Mouse (Mus musculus): ENCODE measurements at regions not wholly inside any gene's neighbourhood (a gene's known extent, or its start where the extent isn't known, plus 50 kb on each side); places are given as distances from the start of the nearest gene placed in this dataset.
A peak's percentile ranks its signal among the peaks of the same experiment; 100 is the strongest.

DNA sequence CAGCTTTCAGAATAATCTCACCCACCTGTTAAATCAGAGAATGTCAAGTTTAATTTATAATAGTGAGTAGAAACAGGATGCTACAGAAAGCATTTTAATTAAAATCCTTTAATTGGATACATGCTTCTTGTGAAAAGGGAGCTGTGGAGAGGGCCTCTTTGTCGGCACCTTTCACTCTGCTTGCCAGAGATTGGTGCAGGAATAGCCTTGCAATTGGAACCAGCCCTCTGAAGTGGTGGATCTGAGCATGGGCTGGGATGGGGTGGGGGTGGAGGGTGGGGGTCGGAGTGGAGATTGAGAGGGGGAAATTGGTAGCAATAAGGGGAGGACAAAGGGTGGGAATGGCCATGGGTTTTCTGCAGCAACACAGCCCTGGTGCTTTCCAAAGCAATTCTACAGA lies 207.2 kb downstream of the Tbx15 start:
- Histone ChIP-seq H3K27me3 (ENCODE audit: low read depth, poor library complexity, severe bottlenecking) (no peaks in the 10 kb centered on the region), H3K4me1 (peaks cover 30% of the 10 kb centered on the region), H3K4me3 (0 out of 2 replicates have a peak overlapping the region, but pooled peaks have one; percentile 3), H3K9me3 (replicated peaks) (no peaks in the 10 kb centered on the region), H3K36me3 (no peaks in the 10 kb centered on the region), H3K27ac (peak overlapping the region; percentile 79)
- peak; percentile 66 for DNase-seq (ENCODE audit: low spot score)
- 23% methylated on average over 2 of the region's 2 CpGs for WGBS

DNA sequence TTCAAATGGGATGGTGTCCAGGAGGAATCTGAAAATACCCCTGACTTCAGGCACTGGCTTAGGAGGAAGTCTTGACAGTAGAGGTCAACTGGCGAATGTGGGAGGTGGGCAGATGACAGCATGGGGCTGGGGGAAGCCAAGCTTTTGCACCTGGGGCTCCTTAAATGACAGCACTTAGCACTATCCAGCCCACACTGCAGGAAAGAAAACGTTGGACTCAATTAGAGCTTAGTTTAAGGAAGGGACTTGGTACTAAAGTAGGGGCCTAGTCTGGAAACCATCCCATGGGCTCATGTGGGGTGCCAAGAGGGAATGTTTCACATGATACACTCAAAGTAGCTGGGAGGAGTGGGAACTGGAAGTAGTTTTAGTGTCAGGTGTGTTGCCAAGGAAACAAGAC lies 207.6 kb downstream of the Tbx15 start:
- H3K27me3 ChIP-seq (ENCODE audit: low read depth, poor library complexity, severe bottlenecking) = no peaks in the 10 kb centered on the region
- 0 out of 2 replicates have a peak overlapping the region, but pooled peaks have one; percentile 3 for H3K4me3 ChIP-seq
- peaks cover 30% of the 10 kb centered on the region for H3K4me1 ChIP-seq
- peak overlapping the region; percentile 79 for H3K27ac ChIP-seq
- no peaks in the 10 kb centered on the region for H3K36me3 ChIP-seq
- WGBS = 11% methylated on average over 2 of the region's 2 CpGs
- no peaks in the 10 kb centered on the region for H3K9me3 ChIP-seq (replicated peaks)
- peak; percentile 45 for DNase-seq (ENCODE audit: low spot score)

DNA sequence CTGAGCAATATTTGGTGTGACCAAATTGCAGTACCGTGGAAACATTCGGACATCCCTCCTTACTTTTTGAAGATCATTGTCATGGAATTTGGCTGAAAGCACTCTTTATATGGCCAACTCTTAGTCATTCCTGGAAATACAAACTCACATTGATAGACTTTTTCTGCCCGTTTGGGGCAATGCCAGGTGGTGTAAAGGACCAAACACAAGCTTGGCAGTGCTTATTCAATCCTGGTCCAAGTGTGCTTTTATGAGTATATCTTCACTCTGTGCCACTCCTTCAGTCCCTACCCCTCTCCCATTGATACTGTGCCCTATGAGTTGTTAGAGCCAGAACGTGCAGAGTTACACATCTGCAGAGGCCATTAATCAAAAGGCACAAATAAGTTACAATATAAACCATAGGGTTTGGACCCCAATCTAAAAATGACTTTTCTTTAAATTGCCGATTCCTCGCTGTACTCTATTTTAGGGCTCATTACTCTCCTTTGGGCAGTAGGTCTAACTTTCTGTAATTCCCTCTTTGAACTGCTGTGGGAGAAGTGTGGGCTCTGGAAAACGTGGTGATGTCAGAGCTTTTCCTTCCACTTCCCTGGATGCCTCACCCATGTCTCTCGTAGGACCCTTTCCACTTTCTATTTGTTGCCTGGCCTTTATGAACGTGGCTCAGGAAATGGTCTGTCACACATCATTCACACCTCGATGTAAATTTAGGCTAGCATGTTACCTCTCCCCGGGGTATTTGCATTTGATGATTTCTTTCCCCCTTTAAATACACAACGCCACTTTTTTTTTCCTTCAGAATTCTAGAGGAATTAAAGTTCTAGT lies 219.1 kb downstream of the Tbx15 start:
- WGBS = 65% methylated on average over 12 of the region's 12 CpGs
- Histone ChIP-seq H3K27me3 (ENCODE audit: low read depth, poor library complexity, severe bottlenecking) (no peaks in the 10 kb centered on the region), H3K4me3 (no peak overlapping the region), H3K27ac (peak overlapping the region; percentile 25; the same call in 1 of the 2 replicates), H3K36me3 (no peaks in the 10 kb centered on the region), H3K9me3 (replicated peaks) (no peaks in the 10 kb centered on the region), H3K4me1 (peaks cover 13% of the 10 kb centered on the region)
- DNase-seq (ENCODE audit: low spot score) = no peak

DNA sequence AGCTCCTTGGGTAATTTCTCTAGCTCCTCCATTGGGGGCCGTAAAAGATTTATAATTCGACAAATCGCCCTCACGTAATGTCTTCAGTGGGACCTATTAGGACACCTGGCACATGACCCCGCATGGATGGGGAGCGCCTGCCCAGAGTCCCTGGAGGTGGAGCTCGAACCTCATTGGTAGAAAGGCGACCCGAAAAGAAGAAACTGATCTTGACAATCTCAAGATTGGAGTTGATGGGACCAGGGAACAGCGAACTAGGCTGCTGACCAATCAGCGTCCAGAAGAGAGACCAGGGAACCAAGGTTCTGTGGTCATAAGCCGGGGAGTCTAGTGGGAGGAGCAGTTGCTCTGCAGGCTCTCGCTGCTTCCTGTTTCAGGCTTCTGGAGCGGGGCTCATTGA lies 259.8 kb downstream of the Tbx15 start:
- Histone ChIP-seq H3K9me3 (replicated peaks) (no peaks in the 10 kb centered on the region), H3K4me1 (no peaks in the 10 kb centered on the region), H3K27me3 (ENCODE audit: low read depth, poor library complexity, severe bottlenecking) (no peaks in the 10 kb centered on the region), H3K27ac (no peak overlapping the region), H3K4me3 (no peak overlapping the region), H3K36me3 (no peaks in the 10 kb centered on the region)
- 90% methylated on average over 14 of the region's 14 CpGs for WGBS
- no peak for DNase-seq (ENCODE audit: low spot score)

DNA sequence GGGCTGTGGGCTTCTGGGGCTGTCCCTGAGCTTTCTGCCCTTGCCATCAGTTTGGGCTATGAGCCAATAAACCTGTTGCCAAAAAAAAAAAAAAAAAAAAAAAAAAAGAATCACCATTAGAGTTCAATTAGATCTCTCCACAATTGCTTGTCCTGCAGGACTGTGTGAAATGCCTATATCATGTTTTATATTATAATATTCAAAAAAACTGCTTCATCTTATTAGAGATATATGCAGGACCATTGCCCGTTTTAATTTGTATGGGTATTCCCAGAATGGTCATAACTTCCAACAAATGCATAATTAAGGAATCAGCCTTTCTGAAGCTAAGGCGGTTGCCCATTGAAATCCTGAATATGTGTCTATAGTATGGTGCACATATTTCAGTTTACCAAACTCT lies 264.6 kb downstream of the Tbx15 start:
- H3K4me1 ChIP-seq = no peaks in the 10 kb centered on the region
- WGBS = 90% methylated on average over 2 of the region's 2 CpGs
- H3K9me3 ChIP-seq (replicated peaks) = no peaks in the 10 kb centered on the region
- DNase-seq (ENCODE audit: low spot score) = no peak
- H3K36me3 ChIP-seq = no peaks in the 10 kb centered on the region
- H3K27me3 ChIP-seq (ENCODE audit: low read depth, poor library complexity, severe bottlenecking) = no peaks in the 10 kb centered on the region
- H3K4me3 ChIP-seq = no peak overlapping the region
- no peak overlapping the region for H3K27ac ChIP-seq

DNA sequence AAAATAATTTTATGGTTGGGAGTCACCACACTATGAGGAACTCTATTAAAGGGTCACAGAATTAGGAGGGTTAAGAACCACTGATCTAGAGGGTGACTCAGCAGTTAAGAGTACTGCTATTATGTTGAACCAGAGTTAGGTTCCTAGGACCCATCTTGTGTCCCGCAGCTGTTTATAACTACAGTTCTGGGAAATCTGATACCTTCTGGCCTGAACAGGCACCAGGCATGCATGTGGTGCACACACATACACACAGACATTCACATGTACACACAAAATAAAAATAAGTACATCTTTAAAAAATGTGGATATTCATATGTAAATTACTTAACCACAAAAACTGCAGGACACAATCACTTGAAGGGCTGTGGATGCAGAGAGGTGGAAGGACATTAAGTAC lies 272.1 kb downstream of the Tbx15 start:
- H3K27me3 ChIP-seq (ENCODE audit: low read depth, poor library complexity, severe bottlenecking) = no peaks in the 10 kb centered on the region
- no peaks in the 10 kb centered on the region for H3K36me3 ChIP-seq
- 85% methylated on average over 1 of the region's 1 CpGs for WGBS
- peaks cover 7% of the 10 kb centered on the region; the same call in 1 of the 2 replicates for H3K4me1 ChIP-seq
- H3K27ac ChIP-seq = no peak overlapping the region
- H3K4me3 ChIP-seq = no peak overlapping the region
- no peak for DNase-seq (ENCODE audit: low spot score)
- no peaks in the 10 kb centered on the region for H3K9me3 ChIP-seq (replicated peaks)

DNA sequence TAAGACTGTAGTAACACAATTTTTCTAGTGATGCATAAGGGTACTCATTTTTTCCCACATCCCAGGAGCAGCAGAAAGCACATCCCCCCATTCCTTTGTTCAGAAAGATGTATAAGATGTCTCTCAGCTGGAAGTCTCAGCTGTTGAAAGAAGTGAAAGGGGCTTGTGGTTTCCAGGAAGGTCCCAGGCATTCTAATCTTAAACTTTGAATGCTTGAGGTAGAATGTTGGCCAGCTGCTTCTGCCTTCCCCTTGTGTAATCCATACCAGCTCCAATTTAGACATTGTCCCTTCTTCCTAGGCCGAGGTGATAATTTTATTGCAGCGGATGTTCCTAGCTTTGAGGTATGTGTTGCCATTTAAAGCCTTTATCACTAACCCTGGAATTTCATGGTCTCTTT lies 272.8 kb downstream of the Tbx15 start:
- 97% methylated on average over 2 of the region's 2 CpGs for WGBS
- Histone ChIP-seq H3K27me3 (ENCODE audit: low read depth, poor library complexity, severe bottlenecking) (no peaks in the 10 kb centered on the region), H3K27ac (no peak overlapping the region), H3K4me3 (no peak overlapping the region), H3K4me1 (peaks cover 7% of the 10 kb centered on the region; the same call in 1 of the 2 replicates), H3K36me3 (no peaks in the 10 kb centered on the region), H3K9me3 (replicated peaks) (no peaks in the 10 kb centered on the region)
- DNase-seq (ENCODE audit: low spot score) = no peak

DNA sequence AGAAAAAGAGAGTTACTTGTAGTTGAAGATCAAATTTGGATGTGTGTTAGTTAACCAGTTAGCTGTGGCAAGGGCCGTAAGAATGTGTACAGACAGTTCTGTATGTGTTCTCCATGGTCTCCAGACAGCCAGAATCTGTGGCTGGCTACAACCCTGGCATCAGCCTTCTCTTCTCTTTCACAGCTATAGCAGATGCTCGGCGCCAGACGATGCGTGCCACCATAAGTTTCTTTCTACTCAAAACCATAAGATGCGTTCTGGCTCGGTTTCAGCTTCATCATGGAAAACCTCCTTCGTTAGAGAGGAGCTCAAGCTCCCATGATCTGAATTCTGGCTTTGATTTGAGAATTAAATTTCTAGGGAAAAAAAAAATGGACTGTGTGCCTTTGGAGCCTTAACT lies 275.6 kb downstream of the Tbx15 start:
- DNase-seq (ENCODE audit: low spot score) = no peak
- Histone ChIP-seq H3K27ac (no peak overlapping the region), H3K4me3 (no peak overlapping the region), H3K27me3 (ENCODE audit: low read depth, poor library complexity, severe bottlenecking) (no peaks in the 10 kb centered on the region), H3K9me3 (replicated peaks) (no peaks in the 10 kb centered on the region), H3K4me1 (peaks cover 7% of the 10 kb centered on the region; the same call in 1 of the 2 replicates), H3K36me3 (no peaks in the 10 kb centered on the region)
- 96% methylated on average over 8 of the region's 8 CpGs for WGBS

DNA sequence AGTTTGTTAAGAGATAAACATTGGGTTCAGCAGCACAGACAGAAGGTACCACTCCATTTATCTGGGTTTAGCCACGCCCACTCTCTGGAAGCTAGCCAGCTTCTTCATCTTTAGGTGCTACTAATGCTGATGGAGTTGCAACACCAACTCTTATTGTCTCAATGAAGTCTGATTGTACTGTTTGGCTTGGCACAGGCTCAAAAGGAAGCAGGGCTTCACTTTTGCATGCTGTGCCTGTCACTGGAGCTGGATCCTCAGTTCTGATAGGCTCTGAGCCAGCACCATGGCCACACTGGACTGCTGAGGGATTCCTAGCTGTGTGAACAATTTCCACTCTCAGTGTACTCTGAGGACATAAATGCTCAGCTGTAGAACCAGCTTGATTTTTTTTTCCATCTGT lies 320.7 kb downstream of the Tbx15 start:
- Histone ChIP-seq H3K4me1 (no peaks in the 10 kb centered on the region), H3K4me3 (no peak overlapping the region), H3K9me3 (replicated peaks) (no peaks in the 10 kb centered on the region), H3K27me3 (ENCODE audit: low read depth, poor library complexity, severe bottlenecking) (no peaks in the 10 kb centered on the region), H3K36me3 (no peaks in the 10 kb centered on the region), H3K27ac (no peak overlapping the region)
- DNase-seq (ENCODE audit: low spot score) = no peak
- WGBS = 79% methylated on average over 1 of the region's 1 CpGs

DNA sequence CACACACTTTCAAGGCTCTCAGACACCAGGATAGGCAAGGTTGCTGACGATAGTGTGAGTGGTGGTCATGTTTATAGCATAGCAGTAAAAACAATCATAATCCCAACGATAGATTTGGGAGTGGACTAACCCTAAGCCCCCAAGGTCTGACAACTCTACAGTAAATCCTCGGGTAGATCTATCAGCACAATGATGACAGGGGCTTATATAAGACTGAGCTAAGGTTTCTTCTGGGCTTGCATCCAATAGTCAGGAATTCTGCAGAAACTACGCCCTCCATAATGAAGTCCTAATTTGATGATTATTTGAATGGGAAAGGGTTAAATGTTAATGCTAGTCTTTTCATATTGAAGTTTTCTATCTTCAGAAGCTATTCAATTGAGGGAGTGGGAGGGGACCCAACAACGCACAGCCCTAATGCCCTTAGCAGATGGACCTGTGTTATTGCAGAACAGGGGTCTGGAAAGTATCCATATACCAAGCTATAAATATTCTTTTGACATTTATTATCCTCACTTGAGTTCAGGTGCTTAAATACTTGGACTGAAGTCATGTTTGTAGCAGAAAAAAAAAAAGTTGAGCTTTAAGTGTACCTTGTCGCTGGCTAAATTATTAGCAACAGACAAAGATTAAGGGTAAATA lies 311.8 kb upstream of the Spag17 start:
- 50% methylated on average over 6 of the region's 6 CpGs for WGBS
- H3K4me3 ChIP-seq = no peak overlapping the region
- no peak for DNase-seq (ENCODE audit: low spot score)

DNA sequence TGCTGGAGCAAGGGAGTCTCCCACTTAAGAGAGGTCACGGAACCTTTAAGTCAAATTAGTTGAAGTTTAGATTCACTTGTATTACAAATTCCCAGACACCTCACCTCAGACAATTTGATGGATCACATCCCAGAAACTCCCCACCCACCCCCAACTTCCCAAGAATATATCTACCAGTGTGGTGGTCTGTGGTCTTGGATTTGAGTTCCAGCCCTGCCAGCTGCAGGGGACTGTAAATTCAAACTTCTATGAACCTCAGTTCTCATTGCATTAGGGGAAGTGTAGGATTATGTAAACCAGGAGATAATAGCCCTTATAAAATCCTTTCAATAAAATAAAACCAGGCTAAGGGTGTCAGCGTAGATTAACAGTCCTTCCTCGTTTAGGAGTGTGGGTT lies 311.2 kb upstream of the Spag17 start:
- Histone ChIP-seq H3K4me3 (no peak overlapping the region), H3K4me1 (peaks cover 19% of the 10 kb centered on the region), H3K27me3 (ENCODE audit: low read depth, poor library complexity, severe bottlenecking) (no peaks in the 10 kb centered on the region), H3K36me3 (no peaks in the 10 kb centered on the region), H3K27ac (peak overlapping the region; percentile 30), H3K9me3 (replicated peaks) (no peaks in the 10 kb centered on the region)
- 57% methylated on average over 3 of the region's 3 CpGs for WGBS
- no peak for DNase-seq (ENCODE audit: low spot score)

More for the DNA sequence above, 311.8 kb upstream of the Spag17 start:
- Histone ChIP-seq H3K36me3 (no peaks in the 10 kb centered on the region), H3K4me1 (peaks cover 19% of the 10 kb centered on the region), H3K27ac (peak overlapping the region; percentile 30), H3K27me3 (ENCODE audit: low read depth, poor library complexity, severe bottlenecking) (no peaks in the 10 kb centered on the region), H3K9me3 (replicated peaks) (no peaks in the 10 kb centered on the region)

DNA sequence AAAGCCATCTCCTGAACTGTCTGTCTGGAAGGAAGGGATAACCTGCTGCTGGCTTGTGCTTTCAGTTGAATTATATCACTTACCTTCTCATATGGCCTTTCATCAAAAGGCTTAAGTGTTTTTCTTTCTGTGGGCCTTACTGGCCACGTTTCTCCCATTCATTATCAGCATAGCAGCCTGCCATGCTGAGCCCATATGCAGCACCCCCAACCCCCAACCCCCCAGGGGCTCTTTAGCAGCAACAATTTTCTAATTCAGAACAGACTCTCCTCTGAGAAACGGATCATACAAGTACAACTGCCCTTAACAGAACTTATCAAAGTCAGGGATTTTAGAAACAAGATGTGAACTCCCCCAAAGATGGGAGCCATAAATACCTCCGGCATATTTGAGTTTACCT lies 282.5 kb upstream of the Spag17 start:
- 26% methylated on average over 3 of the region's 3 CpGs for WGBS
- Histone ChIP-seq H3K4me3 (no peak overlapping the region), H3K27ac (peak overlapping the region; percentile 79), H3K27me3 (ENCODE audit: low read depth, poor library complexity, severe bottlenecking) (no peaks in the 10 kb centered on the region), H3K4me1 (peaks cover 15% of the 10 kb centered on the region), H3K9me3 (replicated peaks) (no peaks in the 10 kb centered on the region), H3K36me3 (no peaks in the 10 kb centered on the region)
- DNase-seq (ENCODE audit: low spot score) = peak; percentile 61

DNA sequence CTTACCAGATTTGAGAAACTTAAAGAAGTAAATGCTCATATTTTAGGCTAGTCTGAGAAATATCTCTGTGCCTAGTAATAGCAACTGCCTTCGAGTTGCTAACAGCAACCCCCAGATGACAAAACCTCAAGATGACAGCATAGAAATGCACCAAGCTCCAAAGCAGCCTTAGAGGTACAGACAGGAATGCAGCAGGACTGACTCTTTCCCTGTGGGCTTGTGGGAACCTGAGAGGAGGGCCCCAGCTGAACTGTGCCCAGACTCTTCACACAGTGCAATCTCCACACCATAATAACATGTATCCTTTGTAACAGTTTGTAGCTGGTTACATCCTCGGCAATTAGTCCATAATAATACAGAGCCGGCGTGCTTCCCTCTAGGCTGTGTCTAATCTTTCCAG lies 252.9 kb upstream of the Spag17 start:
- Histone ChIP-seq H3K27me3 (ENCODE audit: low read depth, poor library complexity, severe bottlenecking) (no peaks in the 10 kb centered on the region), H3K4me1 (peaks cover 9% of the 10 kb centered on the region), H3K4me3 (no peak overlapping the region), H3K36me3 (no peaks in the 10 kb centered on the region), H3K27ac (no peak overlapping the region), H3K9me3 (replicated peaks) (no peaks in the 10 kb centered on the region)
- WGBS = 85% methylated on average over 4 of the region's 4 CpGs
- DNase-seq (ENCODE audit: low spot score) = no peak
